Mouse (Mus musculus): ENCODE measurements at regions not wholly inside any gene's neighbourhood (a gene's known extent, or its start where the extent isn't known, plus 50 kb on each side); places are given as distances from the start of the nearest gene placed in this dataset.

DNA sequence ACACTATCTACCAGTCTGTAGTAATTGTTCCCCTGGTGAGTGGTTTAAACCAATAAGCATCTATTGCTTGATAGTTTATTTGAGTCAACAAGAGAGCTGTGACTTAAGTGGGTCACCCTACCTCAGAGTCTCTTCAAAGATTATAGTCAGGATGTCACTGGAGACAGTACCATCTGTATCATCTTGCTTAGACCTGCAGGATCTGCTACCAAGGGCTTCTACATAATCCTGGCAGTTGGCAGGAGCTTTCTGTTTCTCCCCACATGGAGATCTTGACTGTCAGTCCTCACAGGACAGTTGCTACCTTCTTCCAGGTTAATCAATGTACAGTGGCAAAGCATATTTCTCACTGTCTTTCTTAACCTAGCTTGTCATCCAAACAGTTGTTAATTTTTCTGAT lies 414.9 kb upstream of the Dcn start:
- H3K4me1 ChIP-seq (ENCODE audit: insufficient read depth, low read length), result no peaks in the 10 kb centered on the region
- ATAC-seq (ENCODE audit: low FRiP score, low TSS enrichment), result no peak
- H3K27me3 ChIP-seq (ENCODE audit: insufficient read depth, low read length), result no peaks in the 10 kb centered on the region

DNA sequence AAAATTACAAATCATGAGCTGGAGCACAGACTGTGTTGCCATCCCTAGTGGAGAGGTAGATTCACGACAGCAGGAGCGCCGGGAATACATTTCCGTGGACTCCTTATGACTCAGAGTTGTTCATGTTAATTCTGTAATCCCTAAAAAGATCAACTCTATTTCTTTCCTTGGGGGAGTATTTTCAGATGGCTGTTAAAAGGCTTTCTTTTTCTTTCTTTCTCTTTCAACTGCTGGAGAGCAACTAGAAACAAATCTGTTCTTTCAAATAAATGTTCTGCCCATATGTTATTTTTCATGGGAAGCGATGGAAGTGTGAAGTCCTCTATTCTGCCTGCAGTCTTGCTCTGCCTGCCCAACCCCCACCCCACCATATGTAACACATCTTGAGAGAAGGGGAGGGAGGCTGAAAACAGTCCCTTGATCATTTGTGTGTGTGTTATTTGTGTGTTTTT lies 401.4 kb upstream of the Dcn start:
- no peak; the same call in 1 of the 2 replicates for ATAC-seq (ENCODE audit: low FRiP score, low TSS enrichment)
- Histone ChIP-seq H3K9me3 (ENCODE audit: low read length) (no peaks in the 10 kb centered on the region), H3K36me3 (ENCODE audit: insufficient read depth, low read length) (no peaks in the 10 kb centered on the region), H3K27ac (ENCODE audit: low read length) (no peak overlapping the region), H3K4me2 (replicated peaks; ENCODE audit: low read depth, low read length) (no peak overlapping the region), H3K4me1 (ENCODE audit: insufficient read depth, low read length) (no peaks in the 10 kb centered on the region), H3K4me3 (ENCODE audit: low read length) (no peak overlapping the region), H3K27me3 (ENCODE audit: insufficient read depth, low read length) (no peaks in the 10 kb centered on the region), H3K9ac (replicated peaks; ENCODE audit: low read length) (no peak overlapping the region)
- 58% methylated on average over 5 of the region's 5 CpGs for WGBS

More for the DNA sequence above, 414.9 kb upstream of the Dcn start:
- H3K4me2 ChIP-seq (replicated peaks; ENCODE audit: low read depth, low read length), result no peak overlapping the region
- no peak overlapping the region for H3K27ac ChIP-seq (ENCODE audit: low read length)
- no peaks in the 10 kb centered on the region for H3K9me3 ChIP-seq (ENCODE audit: low read length)
- H3K4me3 ChIP-seq (ENCODE audit: low read length), result no peak overlapping the region
- no peaks in the 10 kb centered on the region for H3K36me3 ChIP-seq (ENCODE audit: insufficient read depth, low read length)
- H3K9ac ChIP-seq (replicated peaks; ENCODE audit: low read length), result no peak overlapping the region

DNA sequence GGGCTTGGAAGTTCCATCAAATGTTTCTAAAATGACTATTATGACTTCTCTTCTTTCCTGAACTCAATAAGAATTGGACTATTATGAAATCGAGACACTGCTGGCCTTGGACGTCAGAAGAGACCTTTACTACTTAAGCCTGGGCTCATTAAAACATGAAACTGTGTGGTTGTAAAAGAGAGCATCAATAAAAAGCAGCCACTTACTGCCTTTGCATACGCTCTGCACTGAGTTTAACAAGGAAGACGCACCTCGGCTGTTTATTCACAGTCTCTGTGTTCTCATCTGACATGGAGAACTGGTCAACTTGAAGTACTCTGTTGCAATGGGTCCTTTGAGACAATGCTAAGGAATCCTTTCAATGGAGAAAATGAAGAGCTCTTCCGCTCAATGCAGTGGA lies 399.8 kb upstream of the Dcn start:
- Histone ChIP-seq H3K4me2 (replicated peaks; ENCODE audit: low read depth, low read length) (no peak overlapping the region), H3K27ac (ENCODE audit: low read length) (0 out of 2 replicates have a peak overlapping the region, but pooled peaks have one; percentile 4), H3K4me3 (ENCODE audit: low read length) (no peak overlapping the region), H3K4me1 (ENCODE audit: insufficient read depth, low read length) (no peaks in the 10 kb centered on the region), H3K36me3 (ENCODE audit: insufficient read depth, low read length) (no peaks in the 10 kb centered on the region), H3K9me3 (ENCODE audit: low read length) (no peaks in the 10 kb centered on the region), H3K27me3 (ENCODE audit: insufficient read depth, low read length) (no peaks in the 10 kb centered on the region), H3K9ac (replicated peaks; ENCODE audit: low read length) (no peak overlapping the region)
- 55% methylated on average over 6 of the region's 6 CpGs for WGBS
- ATAC-seq (ENCODE audit: low FRiP score, low TSS enrichment), result no peak

DNA sequence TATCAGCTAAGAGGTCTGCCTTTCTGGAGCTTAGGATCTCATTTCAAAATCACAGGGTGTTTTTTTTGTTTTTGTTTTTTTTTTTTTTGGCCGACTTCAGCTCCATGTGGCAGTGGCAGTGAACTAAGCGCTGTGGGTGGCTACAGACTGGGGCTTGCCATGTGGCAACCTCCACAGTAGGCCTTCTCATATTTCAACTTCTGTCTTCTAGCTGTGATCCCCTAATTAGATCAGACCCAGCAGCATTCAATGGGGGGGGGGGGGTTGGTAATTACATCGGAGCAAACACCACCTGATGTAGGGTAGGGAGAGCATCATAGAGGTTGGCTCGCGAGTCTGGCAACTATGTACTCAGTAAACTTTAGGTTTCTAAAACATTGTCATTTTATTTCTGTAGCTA lies 392.1 kb upstream of the Dcn start:
- WGBS, result 63% methylated on average over 5 of the region's 5 CpGs
- H3K4me1 ChIP-seq (ENCODE audit: insufficient read depth, low read length), result no peaks in the 10 kb centered on the region

DNA sequence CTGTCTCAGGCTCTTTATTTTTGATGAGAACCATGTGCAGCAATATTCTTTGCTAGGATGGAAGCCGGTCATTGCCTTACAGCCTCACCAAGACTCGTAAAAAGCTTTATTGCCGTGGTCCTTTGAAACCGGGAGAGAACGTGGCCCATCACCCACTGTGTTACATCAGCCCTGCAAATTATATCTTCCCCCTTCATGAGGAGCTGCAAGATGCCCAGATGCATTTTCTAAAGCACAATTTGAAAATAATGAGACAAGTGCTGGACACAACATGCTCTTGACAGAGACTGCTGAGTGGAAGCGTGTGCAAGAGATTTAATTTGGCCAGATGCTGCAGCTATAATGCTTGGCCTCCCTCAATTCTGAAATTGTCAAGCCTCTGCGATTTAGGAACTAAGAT lies 389.2 kb upstream of the Dcn start:
- Histone ChIP-seq H3K27ac (ENCODE audit: low read length) (no peak overlapping the region), H3K9me3 (ENCODE audit: low read length) (no peaks in the 10 kb centered on the region), H3K4me1 (ENCODE audit: insufficient read depth, low read length) (no peaks in the 10 kb centered on the region; the same call in 1 of the 2 replicates), H3K36me3 (ENCODE audit: insufficient read depth, low read length) (no peaks in the 10 kb centered on the region), H3K9ac (replicated peaks; ENCODE audit: low read length) (no peak overlapping the region), H3K4me3 (ENCODE audit: low read length) (no peak overlapping the region), H3K4me2 (replicated peaks; ENCODE audit: low read depth, low read length) (no peak overlapping the region), H3K27me3 (ENCODE audit: insufficient read depth, low read length) (no peaks in the 10 kb centered on the region)
- ATAC-seq (ENCODE audit: low FRiP score, low TSS enrichment), result no peak
- 50% methylated on average over 7 of the region's 7 CpGs for WGBS

More for the DNA sequence above, 392.1 kb upstream of the Dcn start:
- no peaks in the 10 kb centered on the region for H3K9me3 ChIP-seq (ENCODE audit: low read length)
- H3K4me2 ChIP-seq (replicated peaks; ENCODE audit: low read depth, low read length), result no peak overlapping the region
- no peak overlapping the region for H3K27ac ChIP-seq (ENCODE audit: low read length)
- H3K27me3 ChIP-seq (ENCODE audit: insufficient read depth, low read length), result no peaks in the 10 kb centered on the region
- no peaks in the 10 kb centered on the region for H3K36me3 ChIP-seq (ENCODE audit: insufficient read depth, low read length)
- no peak for ATAC-seq (ENCODE audit: low FRiP score, low TSS enrichment)
- no peak overlapping the region for H3K4me3 ChIP-seq (ENCODE audit: low read length)
- no peak overlapping the region for H3K9ac ChIP-seq (replicated peaks; ENCODE audit: low read length)

DNA sequence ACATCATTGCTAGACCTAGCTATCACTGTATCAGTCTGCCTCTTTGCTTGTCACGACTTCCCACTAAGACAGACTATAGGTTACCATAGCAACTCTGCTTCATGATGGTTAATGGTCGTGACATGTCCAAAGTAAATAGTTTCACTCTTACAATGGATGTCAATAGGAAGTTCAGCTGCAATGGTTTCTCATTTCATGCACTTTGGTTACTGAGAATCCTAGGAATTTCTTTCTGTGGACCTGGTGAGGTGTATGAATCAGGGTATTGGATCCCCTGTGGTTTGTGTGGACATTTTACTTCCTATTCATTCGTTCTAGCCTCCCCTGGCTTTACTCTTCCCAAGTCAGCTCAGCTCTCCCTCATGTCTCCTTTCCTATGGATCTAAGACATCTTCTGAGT lies 385.5 kb upstream of the Dcn start:
- Histone ChIP-seq H3K4me2 (replicated peaks; ENCODE audit: low read depth, low read length) (no peak overlapping the region), H3K27me3 (ENCODE audit: insufficient read depth, low read length) (no peaks in the 10 kb centered on the region), H3K9me3 (ENCODE audit: low read length) (no peaks in the 10 kb centered on the region), H3K4me1 (ENCODE audit: insufficient read depth, low read length) (no peaks in the 10 kb centered on the region; the same call in 1 of the 2 replicates), H3K9ac (replicated peaks; ENCODE audit: low read length) (no peak overlapping the region), H3K36me3 (ENCODE audit: insufficient read depth, low read length) (no peaks in the 10 kb centered on the region), H3K27ac (ENCODE audit: low read length) (no peak overlapping the region), H3K4me3 (ENCODE audit: low read length) (no peak overlapping the region)
- 38% methylated on average over 3 of the region's 3 CpGs for WGBS
- no peak for ATAC-seq (ENCODE audit: low FRiP score, low TSS enrichment)

DNA sequence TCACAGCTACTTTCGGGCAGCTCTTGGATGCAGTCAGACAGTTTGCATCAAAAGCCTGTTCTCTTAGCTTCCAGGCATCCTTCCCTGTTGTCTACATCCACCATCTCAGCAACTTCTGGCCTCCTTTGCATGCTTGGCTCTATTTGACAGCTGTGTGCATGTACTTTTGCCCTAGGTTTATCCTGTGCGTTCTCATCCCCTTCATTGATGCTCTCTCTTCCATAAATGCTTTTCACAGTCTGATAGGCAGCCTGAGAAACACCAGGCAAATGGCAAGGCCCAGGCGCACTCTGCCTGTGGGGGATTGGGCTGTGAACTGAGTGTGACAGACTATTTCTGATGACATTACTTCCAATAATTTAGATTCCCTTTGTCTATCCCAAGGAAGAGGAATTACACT lies 364.9 kb upstream of the Dcn start:
- H3K4me1 ChIP-seq (ENCODE audit: insufficient read depth, low read length), result no peaks in the 10 kb centered on the region
- H3K9ac ChIP-seq (replicated peaks; ENCODE audit: low read length), result no peak overlapping the region
- no peaks in the 10 kb centered on the region for H3K36me3 ChIP-seq (ENCODE audit: insufficient read depth, low read length)
- H3K27ac ChIP-seq (ENCODE audit: low read length), result no peak overlapping the region
- H3K9me3 ChIP-seq (ENCODE audit: low read length), result no peaks in the 10 kb centered on the region
- ATAC-seq (ENCODE audit: low FRiP score, low TSS enrichment), result no peak
- WGBS, result 79% methylated on average over 3 of the region's 3 CpGs
- no peak overlapping the region for H3K4me2 ChIP-seq (replicated peaks; ENCODE audit: low read depth, low read length)
- no peaks in the 10 kb centered on the region for H3K27me3 ChIP-seq (ENCODE audit: insufficient read depth, low read length)
- H3K4me3 ChIP-seq (ENCODE audit: low read length), result no peak overlapping the region

DNA sequence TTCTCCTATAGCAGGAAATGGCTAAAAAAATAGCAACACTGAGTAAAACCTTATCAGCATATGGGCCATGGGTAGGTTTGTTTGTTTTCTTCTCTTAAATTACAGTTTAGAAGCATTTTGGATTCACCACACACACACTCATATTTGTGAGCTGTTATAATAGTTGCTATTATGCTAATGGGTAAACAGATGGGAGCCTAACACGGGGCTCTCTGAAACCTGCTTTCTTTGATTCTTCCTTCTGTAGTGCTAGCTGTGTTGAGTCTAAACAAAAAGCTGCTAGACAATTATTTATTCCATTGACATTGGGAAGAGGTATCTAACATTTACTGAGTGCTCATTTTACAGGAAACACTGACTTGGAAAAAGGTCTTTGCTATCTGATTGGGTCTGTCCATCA lies 356.7 kb upstream of the Dcn start:
- WGBS, result 75% methylated on average over 1 of the region's 1 CpGs
- no peaks in the 10 kb centered on the region for H3K27me3 ChIP-seq (ENCODE audit: insufficient read depth, low read length)
- H3K27ac ChIP-seq (ENCODE audit: low read length), result no peak overlapping the region
- H3K4me1 ChIP-seq (ENCODE audit: insufficient read depth, low read length), result no peaks in the 10 kb centered on the region
- no peaks in the 10 kb centered on the region for H3K9me3 ChIP-seq (ENCODE audit: low read length)
- no peak overlapping the region for H3K9ac ChIP-seq (replicated peaks; ENCODE audit: low read length)
- ATAC-seq (ENCODE audit: low FRiP score, low TSS enrichment), result no peak
- no peak overlapping the region for H3K4me2 ChIP-seq (replicated peaks; ENCODE audit: low read depth, low read length)
- H3K4me3 ChIP-seq (ENCODE audit: low read length), result no peak overlapping the region
- H3K36me3 ChIP-seq (ENCODE audit: insufficient read depth, low read length), result no peaks in the 10 kb centered on the region

DNA sequence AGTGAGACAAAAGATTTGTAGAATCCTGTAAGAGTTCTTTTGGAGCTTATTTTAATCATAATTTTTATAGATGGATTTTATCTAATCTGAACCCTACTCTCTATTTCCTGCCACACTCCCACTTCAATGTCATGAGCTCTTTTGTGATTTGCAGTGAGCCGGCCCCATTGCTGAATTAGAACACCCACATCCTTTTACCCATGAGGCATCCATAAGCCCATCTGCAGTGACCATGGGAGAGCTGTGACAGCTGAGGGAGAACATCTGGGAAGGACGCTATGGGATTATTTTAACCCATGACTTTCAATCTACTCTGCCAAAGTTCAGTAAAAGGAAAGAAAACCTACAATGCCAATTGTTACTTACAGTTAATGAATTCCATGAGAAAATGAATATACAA lies 337.8 kb upstream of the Dcn start:
- Histone ChIP-seq H3K9me3 (ENCODE audit: low read length) (no peaks in the 10 kb centered on the region), H3K36me3 (ENCODE audit: insufficient read depth, low read length) (no peaks in the 10 kb centered on the region), H3K27ac (ENCODE audit: low read length) (no peak overlapping the region), H3K4me1 (ENCODE audit: insufficient read depth, low read length) (no peaks in the 10 kb centered on the region), H3K27me3 (ENCODE audit: insufficient read depth, low read length) (no peaks in the 10 kb centered on the region), H3K4me3 (ENCODE audit: low read length) (no peak overlapping the region), H3K9ac (replicated peaks; ENCODE audit: low read length) (no peak overlapping the region), H3K4me2 (replicated peaks; ENCODE audit: low read depth, low read length) (no peak overlapping the region)
- no peak for ATAC-seq (ENCODE audit: low FRiP score, low TSS enrichment)
- WGBS, result 39% methylated on average over 2 of the region's 2 CpGs

DNA sequence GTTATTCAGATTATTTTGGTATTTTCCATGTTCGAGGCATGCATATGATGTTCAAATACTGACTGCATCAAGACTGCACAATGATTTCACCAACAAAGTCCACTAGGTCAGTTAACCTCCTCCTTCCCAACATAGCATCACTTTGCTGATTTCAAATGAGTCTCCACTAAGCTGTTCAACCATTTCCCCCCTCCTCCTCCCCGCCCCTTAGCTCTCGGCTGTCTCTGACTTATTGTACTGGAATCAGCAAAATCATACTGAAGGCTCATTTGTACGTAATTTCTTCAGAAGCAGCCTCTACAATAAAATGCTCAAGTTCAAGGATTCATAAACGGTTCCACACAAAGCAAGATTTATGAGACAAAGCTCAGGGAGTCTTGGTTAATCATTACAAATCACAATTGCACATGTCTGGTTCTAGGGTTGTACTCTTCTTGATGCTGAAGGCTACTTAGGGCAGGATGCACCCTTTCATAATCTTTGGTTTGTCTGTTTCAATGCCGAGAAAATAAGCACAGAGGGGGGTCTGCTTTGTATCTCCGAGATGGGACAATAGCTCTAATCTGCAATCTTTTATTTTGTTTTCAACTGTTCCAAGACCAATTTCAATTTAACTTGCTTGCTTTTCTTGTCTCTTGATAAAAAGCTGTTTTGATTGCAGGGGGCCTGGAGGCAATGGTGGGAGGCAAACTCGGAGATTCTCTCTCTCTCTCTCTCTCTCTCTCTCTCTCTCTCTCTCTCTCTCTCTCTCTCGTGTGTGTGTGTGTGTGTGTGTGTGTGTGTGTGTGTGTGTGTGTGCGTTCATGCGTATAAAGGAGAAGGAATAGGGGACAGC lies 320.6 kb upstream of the Dcn start:
- Histone ChIP-seq H3K36me3 (ENCODE audit: insufficient read depth, low read length) (no peaks in the 10 kb centered on the region), H3K27me3 (ENCODE audit: insufficient read depth, low read length) (no peaks in the 10 kb centered on the region), H3K27ac (ENCODE audit: low read length) (no peak overlapping the region), H3K4me2 (replicated peaks; ENCODE audit: low read depth, low read length) (no peak overlapping the region; the same call in 1 of the 2 replicates), H3K4me1 (ENCODE audit: insufficient read depth, low read length) (peaks cover 11% of the 10 kb centered on the region), H3K4me3 (ENCODE audit: low read length) (no peak overlapping the region), H3K9ac (replicated peaks; ENCODE audit: low read length) (no peak overlapping the region), H3K9me3 (ENCODE audit: low read length) (no peaks in the 10 kb centered on the region)
- WGBS, result 46% methylated on average over 10 of the region's 11 CpGs
- ATAC-seq (ENCODE audit: low FRiP score, low TSS enrichment), result peak; percentile 49; the same call in 1 of the 2 replicates

Data from kidney, embryonic 16.5 days (tissue).